Mouse (Mus musculus) lung, postnatal 25 days (tissue): ENCODE results near the gene Olfr31.

ENCODE experiments used
- DNase-seq: peaks from one replicate; pipeline ENCODE4 v3.0.0; 2022; ENCODE audit warnings: low spot score

Gene Olfr31

DNA sequence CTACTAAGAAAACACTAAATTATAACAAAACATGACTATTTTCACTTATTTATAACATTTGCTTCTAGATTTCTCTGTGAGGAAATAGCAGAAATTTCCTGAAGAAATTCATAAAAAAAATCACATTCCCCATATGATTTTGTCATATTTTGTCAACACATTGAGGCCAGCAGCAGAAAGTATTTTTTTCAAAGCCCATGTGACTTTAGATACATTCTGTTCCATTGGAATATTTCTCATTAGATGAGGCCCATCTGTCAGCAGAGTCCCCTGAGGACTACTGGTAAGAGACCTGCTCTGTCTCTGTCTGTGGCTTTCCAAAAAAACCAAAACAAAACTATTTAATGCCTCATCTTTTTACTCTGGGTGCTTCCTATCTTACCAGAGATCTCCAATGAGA lies at the start of gene Olfr31:
Gene Olfr31 (plus strand): TSS at position 301 of the 400 bp plus-strand sequence.
- no peak for DNase-seq

DNA sequence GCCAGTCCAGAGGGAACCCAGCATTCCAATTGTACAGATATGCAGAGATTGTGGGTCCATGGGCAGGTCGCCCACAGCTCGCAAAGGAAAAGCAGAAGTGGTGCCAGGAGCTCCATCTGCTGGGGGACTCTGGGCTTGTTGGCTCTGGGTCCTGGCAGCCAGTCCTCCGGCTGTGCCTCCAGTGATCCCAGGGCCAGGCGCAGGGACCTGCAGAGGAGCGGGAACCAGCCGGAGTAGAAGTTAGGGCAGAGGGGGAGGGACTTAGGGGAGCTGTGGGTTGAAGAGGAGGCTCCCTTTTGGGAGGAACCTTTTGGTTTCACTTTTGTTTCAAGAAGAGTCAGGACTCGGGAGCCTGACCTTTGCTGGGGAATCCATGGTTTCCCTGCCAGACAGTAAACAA lies 28.2 kb upstream of the Olfr31 start:
- peak; percentile 6 for DNase-seq

DNA sequence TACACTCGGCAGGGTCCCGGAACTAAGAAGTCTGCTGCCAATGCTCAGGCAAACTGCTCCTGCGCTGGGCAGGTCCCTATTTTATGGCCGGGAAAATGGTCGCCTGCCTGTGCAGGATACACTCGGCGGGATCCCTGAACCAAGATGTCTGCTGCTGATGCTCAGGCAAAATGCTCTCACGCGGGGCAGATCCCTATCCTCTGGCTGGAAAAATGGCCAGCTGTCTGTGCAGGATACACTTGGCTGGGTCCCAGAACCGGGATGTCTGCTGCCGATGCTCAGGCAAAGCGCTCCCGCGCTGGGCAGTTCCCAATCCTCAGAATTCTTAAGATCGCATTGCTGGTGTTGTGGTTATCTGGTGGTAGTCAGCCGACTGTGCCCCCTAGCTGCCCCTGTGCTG lies 13.7 kb upstream of the Olfr31 start:
- no peak for DNase-seq

DNA sequence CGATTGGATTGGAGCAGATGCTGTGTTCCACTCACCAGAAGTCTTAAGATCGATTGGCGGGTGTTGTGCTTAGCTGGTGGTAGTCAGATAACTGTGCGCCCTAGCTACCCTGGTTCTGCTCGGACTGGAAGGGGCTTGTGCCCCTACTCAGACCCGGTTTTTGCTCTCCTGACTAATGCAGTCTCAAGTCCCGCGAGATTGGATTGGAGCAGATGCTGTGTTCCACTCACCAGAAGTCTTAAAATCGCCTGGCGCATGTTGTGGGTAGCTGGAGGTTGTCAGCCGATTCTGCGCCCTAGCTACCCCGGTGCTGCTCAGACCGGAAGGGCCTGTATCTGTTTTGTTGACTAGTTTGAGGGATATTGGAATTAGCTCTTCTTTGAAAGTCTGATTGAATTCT lies 13.2 kb upstream of the Olfr31 start:
- no peak for DNase-seq

DNA sequence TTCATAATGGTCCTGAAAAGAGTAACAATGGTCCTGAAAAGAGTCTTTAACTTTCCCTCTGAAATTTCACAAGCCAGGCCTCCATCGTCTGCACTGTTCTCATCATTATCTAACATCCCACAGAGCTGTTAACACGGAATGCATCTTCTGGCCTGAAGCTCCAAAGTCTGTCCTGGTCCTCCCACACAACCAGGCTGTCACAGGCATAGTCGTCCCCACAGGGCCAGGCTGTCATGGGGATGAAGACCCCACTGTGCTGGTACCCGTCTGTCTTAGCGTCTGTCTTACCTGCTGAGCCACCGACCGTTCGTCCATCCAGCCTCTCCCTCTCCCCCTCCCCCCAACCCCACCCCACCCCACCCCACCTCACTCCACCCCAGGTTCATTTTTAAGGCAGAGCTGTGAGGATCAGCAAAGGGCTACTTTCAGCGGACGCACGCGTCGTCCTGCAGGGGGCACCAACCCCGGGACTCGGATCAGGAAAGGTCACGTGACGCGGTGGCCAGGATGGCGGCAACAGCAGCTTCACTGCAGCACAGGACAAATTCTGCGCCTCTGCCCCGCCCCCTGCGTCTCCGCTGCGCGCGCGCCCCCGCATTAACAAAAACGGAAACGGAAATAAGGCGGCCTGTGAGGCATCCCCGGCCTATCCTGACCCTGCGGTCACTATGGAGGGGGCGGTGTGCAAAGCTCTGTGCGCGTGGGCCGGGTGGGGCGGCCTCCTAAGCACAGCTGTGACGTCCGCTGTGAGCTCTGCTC lies 22.7 kb downstream of the Olfr31 start:
- DNase-seq: peak; percentile 93

DNA sequence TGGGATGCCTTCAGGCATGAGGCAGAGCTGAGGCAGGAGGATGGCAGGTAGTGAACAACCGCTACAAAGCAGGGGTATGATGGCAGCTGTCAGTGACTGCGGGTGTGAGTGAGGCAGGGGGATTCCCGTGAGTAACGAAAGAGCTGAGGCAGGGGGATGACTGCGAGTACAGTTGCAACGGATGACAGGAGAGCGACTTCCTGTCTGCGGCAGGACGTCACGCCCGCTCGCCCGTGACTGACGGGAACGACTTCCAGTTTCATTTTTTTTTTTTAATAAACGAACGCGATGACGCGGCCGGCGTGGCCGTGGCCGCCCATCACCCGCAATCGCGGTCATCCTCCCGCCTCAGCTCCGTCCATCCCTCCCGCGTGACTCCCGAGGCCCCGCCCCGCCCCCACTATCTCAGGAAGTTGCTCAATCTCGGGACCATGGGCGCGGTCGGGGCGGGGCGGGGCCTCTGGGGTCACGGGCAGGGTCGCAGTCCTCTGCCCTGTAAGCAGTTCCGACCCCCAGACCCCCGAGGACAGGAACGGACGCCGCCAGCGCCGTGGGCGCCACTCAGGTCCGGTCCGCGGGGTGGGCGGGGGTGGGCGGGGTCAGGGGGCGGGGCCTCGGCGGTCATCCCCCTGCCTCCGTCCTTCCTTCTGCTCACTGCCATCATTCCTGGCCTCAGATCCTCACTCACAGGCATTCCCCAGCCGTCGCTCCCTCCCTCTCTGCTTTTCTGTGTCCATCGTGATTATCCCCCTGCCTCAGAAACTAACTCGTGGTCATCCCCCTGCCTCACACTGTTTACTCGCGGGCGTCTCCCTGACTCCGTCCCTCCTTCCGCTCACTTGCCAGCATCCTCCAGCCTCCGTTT lies 23.6 kb downstream of the Olfr31 start, which contains the start of gene Il3ra:
Gene Il3ra (plus strand): TSS at position 328 of the 865 bp plus-strand sequence.
- peak; percentile 82 for DNase-seq

DNA sequence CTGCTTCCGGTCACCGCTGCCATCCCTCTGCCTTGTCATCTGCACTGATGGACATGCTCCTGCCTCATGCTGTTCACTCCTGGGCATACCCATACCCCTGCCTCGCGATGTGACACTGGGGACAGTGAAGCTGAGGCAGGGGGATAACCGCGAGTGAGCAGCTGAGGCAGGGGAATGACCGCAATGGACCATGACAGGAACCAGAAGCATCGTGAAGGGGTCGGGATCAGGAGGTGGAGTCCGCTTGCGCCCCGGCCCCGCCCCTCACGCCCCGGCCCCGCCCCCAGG lies 24.1 kb downstream of the Olfr31 start:
- no peak for DNase-seq

DNA sequence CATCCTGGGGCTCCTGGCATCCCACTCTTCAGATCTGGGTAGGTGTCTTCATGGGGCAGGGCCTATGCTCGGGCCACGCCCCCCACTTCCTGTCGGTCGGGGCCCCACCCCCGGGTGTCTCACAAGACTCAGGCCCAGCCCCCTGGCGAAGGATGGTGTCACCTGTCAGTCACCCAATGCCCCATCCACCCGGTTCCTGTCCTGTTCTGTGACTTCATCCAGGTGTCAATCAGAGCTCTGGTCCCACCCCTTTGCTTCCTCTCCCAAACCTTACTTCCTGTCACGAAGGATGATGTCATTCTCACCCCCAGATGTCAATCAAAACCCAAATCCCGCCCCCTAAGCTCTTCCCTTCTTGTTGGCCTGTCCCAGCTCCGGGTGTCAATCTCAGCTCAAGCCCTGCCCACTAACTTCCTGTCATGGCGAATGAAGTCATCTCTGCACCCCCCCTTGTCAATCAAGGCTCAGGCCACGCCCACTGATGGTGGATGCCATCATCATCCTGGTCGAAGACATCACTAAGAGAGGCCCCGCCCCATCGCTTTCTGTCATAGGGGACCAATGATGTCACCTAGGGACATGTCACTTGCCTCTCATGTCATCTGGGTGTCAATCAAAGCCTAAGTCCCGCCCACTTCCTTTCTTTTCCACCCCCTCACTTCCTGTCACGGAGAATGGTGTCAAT lies 24.7 kb downstream of the Olfr31 start:
- DNase-seq: no peak

DNA sequence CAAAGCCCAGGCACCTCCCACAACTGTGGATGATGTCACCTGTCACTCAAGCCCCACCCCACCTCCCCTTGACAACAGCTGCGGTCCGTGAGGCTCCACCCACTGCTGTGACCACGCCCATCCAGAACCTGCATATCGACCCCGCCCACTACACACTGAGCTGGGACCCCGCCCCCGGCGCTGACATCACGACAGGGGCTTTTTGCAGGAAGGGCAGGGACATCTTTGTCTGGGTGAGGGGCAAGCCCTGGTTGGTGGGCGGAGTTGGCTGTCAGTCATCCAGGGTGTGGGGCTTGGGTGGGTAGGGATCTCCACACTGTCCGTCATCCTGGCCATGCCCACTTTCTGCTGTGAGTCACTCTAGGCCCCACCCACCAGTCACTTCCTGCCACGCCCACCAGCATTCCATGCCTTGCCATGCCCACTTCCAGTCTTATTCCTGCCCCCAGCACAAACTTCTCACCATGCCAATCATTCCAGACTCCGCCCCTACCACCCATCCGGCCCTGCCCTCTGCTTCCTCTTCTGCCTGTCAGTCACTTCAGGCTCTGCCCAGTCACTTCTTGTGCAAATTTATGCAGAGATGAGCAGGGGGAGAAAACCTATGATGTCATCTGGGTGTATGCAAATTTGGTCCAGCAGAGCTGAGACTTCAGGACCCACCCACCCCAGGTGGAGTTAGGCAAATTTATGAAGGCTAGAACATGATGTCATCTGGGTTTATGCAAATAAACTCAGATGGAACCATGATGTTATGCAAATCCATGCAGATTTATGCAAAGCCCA lies 25.4 kb downstream of the Olfr31 start:
- no peak for DNase-seq

DNA sequence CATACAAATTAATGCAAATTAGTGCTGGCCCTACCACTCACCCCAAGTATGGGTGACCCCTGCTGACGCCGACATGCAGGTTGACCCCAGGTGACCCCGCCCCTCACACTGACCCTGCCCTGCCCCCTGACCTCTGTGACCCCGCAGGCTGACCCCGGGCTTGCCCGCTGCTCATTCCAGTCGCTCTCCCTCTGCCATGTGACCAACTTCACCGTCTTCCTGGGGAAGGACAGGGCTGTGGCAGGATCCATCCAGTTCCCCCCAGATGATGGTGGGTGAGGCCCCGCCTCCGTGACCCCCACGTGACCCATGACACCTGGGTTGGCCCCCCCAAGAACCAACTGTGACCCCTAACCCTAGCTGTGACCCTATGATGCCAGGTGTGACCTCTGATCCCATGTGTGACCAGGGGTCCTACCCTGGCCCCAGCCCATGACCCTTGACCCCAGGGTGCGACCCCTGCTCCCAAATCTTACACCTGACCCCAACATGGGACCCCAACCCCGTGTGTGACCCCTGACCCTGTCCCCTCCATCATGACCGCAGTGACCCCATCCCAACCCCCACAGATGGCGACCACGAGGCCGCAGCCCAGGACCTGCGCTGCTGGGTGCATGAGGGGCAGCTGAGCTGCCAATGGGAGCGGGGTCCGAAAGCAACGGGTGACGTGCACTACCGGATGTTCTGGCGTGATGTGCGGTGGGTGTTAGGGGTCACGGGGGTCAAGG lies 26.2 kb downstream of the Olfr31 start:
- no peak for DNase-seq

DNA sequence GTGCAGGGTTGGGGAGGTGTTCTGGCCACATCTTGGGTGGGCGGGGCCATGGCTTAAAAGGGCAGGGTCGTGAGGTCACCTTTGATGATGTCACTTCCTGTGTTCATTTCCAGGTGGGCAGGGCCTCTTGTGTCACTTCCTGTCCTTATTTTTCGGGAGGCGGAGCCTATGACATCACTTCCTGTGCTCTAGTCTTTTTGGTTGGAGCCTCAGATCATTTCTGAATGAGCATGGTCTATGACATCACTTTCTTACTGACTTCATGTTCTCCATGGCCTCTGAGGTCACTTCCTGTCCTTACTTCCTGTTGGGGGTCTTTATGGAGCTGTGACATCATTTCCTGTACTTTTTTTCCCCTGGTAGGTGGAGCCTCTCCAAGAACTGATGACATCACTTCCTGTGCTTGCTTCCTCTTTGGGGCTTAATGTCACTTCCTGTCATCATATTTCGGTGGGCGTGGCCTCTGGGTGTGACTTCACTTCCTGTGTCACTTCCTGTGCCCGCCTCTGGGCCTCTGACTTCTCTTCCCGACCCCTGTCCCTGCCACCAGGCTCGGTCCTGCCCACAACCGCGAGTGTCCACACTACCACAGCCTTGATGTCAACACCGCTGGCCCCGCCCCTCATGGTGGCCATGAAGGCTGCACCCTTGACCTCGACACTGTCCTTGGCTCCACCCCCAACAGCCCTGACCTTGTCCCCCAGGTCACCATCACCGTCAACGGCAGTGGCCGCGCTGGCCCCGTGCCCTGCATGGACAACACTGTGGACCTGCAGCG lies 27.0 kb downstream of the Olfr31 start:
- no peak for DNase-seq

DNA sequence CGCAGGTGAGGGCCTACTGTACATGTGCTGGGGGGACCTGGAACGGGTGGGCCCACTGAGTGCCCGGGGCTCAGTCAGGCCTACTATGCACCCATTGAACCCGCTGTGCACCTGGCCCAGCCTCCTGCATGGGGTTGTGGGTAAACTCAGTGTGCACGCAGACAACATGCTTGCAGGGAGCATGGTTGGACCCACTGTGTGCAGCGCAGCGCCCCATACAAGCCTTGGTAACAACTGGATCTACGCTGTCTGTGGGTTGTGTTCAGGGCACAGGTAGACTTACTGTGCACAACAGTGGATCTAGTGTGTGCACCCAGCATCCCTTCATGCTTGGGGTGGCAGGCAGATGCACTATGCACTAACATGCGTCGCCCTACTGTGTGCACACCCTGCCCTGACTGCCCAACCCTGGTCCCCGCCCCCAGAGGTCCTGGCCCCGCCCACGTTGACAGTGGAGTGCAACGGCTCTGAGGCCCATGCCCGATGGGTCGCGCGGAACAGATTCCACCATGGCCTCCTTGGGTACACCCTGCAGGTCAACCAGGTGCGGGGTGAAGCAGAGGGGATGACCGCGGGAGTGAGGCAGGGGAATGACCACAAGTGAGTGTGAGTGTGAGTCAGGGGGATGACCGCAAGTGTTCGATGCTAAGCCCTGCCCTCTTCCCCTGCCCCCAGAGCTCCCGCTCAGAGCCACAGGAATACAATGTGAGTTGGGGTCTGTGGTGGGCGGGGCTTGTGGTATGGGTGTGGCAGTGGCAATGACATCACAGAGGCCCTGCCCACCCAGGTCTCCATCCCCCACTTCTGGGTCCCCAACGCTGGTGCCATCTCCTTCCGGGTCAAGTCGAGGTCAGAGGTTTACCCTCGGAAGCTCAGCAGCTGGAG lies 27.9 kb downstream of the Olfr31 start:
- DNase-seq: no peak

DNA sequence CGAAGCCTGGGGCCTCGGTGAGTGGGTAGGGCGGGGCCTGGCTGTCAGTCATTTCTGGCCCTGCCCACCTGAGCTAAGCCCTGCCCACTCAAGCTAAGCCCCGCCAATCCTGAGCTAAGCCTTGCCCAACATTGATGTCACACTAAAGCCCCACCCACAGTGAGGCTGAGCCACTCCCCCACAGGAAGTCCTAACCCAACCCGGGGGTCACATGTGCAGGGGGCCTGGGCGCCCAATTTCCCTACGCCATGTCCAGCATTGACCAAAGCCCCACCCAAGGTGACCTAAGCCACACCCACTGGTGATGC lies 28.5 kb downstream of the Olfr31 start:
- DNase-seq: no peak

DNA sequence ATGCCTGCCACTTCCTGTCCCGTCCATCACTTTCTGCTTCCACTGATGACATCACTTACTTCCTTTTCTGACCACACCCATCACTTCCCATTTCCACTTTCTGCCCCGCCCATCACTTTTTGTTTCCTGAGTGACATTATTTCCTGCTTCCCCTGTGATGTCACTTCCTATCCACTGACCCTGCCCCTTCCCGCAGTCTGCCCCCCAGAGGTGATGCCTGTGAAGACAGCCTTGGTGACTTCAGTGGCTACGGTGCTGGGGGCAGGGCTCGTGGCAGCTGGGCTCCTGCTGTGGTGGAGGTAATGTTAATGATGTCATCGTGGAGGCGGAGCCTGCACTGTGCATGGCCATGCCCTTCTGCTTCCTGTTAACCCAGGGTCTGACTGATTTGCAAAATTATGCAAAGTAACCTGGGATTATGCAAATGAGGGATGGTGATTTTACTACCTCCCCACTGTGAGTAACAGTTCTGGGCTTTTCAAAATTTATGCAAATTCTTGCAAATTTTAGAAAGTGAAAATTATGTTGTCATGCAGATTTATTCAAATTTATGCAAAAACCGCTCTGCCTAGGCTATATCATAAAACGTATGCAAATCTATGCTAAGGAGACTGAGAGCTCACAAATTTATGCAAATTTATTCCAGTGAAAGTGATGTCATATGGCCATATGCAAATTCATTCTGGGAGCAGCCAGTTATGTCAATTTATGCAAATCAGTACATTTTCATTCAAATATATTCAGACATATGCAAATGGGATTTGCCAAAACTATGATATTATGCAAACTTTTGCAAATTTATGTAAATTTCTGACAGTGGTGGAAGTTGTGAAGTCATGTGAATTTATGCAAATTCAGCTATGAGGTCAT lies 29.3 kb downstream of the Olfr31 start:
- DNase-seq: no peak

DNA sequence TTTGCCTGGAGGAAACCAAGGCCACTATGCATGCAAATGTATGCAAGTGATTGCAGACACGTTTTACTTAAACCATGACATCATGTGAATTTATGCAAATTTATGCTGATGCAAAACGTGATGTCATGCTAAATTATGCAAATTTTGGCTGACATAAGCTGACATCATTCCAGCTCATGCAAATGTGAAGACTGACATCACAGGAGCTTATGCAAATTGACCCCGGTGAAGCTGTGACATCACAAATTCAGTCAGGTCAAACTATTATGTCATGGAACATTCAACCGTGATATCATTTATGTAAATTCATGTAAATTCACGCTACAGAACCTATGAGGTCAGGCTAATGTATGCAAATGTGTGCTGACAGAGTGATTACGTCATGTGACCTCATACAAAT lies 30.0 kb downstream of the Olfr31 start:
- DNase-seq: no peak

DNA sequence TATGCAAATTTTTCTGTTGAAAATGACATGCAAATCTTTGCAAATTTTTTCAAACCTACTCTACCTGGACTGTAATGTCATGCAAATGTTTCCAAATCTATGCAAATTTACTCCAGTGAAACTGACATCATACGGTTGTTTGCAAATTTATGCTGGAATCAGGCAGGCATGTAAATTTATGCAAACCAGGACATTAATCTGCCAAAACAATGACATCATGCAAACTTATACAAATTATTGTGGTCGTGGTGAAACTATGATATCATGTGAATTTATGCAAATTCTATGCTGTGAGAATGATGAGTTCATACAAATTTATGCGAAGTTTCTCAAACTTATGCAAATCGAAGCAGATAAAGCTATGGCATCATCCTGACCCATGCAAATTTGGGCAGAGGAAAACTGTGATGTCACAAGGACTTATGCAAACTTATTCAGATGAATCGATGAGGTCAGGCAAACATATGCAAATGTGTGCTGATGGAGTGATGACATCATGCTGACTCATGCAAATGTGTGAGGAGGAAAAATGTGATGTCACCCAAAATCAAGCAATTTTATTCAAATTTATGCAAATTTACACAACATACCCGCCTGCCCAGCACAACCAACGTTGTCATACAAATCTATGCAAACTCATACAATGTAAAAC lies 30.6 kb downstream of the Olfr31 start:
- no peak for DNase-seq

DNA sequence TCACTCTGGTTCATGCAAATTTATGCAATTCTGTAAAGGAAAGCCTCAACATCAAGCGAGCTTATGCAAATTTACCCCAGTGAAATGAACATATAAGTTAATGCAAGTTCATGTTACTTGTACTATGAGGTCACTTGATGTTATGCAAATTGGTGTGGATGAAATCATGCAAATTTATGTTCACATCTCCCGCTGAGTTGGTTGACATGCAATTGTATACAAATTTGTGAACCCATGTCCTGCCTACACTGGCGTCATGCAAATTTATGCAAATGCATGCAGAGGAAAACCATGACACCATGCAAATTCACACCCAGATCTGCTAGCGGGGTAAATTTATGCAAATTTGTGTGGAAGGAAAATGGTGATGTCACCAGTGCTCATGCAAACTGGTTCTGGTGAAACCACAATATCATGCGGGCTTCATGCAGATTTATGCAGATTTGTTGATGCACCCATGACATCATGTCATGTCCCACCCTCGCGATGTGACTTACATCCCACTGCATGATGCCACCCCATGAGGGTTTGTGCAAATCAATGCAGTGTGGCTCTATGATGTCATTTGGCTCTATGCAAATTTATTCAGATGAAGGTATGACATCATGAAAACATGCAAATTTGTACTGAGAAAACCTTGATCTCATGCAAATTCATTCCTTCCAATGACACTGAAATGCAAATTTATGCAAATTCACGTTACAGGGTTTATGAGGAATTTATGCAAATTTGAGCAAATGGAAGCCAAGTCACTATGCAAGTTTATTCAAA lies 31.3 kb downstream of the Olfr31 start:
- DNase-seq: no peak
